Mouse (Mus musculus) left cerebral cortex, postnatal 25 days (tissue): ENCODE results near the gene Ablim1. TPM values are rescaled to one million over a fixed set of nuclear protein-coding genes. Genes with fewer than 3 reads are reported as not detected.

Experiments used
- DNase-seq, 2 experiments: peaks; one replicate each; pipeline ENCODE4 v3.0.0; 2022; ENCODE audit warnings: low spot score in 2 of 2, mixed read lengths in 1 of 2
- intact Hi-C: fragments of 180-260 bp; cut with DNase I; formaldehyde crosslinking; loops from one replicate; pipeline ENCODE4 v1.15.1; 2025
- total RNA-seq, 2 experiments: library from RNA; stranded (reverse); gene quantifications; 2 replicates each; pipeline ENCODE4 v1.2.3; 2021

The Ablim1 gene
- total RNA-seq, 2 experiments from 2014 or later = 106 to 113 TPM

DNA sequence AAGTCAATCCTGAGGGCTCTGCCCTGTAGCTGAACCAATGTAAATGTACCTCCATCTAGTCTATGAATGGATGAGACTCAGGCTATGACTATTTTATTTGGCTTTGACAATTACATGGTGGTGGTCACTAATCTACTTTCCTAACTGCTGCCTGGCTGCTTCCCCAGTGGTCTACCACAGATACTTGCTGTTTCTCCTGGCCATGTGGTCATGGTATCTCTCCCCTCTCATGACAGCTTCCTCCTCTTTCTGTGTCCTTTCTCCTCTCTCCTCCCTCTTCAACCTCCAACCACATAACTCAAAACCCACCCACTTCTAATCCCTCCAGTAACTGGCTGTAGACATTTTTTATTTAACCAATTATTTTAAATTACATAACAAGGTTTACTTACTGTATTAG is 34.4 kb upstream of the Ablim1 start:
- no peak for DNase-seq
- intact Hi-C loops = no loop called here

DNA sequence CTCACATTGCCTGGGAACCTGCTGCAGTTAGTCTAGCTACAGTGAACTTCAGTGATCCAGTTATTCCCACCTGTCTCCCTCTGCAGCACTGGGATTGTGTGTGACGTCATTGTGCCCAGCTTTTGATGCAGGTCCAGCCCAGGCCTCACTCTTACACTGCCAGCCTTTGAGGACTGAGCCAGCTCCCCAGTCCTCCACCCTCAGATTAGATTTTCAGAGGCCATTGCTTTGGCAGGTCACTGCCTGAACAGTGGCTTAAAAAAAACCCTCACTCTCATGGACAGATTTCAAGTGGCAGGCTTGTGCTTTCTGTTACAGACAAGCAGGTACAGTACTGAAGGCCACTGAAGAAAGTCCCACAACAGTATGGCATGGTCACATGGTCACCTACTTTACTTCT is 30.0 kb upstream of the Ablim1 start:
- intact Hi-C loops = no loop called here
- no peak for DNase-seq

DNA sequence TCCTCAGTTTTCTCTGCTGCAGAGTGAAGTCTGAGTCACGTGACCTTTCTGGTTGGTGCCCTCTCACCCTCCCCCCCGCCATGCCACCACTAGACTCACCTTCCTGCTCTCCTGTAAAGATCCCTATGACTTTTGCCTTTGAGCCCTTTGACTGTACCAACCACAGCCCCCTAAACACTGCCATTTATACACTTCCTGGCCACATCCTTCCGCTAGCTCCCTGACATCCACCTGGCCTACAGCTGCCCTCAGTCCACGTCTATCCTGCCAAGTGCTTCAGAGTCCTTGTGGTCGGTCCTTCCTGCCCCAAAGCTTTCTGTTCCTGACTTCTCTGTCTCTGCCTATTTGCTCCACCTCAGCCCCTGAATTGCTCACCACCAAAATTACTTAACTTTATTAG is 29.1 kb upstream of the Ablim1 start:
- intact Hi-C loops = no loop called here
- DNase-seq = no peak

DNA sequence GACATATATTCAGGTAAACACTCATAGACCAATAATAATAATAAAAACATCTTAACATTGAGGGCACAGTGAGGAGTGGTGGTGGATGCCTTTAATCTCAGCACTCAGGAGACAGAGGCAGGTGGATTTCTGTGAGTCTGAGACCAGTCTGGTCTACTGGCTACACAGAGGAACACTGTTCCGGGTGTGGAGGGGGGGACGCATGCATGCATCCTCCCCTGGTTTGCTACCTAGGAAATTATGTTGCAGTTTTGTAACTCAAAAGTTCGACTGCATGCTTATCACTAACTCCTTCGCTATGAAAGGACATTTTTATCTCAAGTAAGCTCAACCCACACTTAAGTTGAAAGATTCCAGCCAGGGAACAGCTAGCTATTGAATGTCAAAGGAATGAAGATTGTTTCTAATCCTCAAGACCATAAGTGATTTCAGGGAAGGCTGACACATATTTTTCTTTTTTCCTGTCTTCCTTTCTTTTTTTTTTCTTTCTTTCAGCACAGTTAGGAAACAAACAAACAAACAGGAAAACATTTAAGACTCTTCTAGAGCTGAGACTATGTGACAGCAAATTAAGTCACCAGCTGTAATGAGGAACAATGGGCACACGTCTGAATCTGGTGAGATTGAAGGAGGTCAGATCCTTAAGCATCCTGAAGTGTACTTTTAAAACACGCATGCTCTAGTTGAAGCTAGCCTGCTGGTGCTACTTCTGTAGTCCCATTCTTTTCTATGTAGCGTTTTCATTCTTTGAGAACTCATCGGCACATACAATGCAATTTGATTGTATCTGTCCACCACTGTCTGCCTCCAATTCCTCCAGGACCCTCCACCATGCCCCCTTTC is 26.4 kb upstream of the Ablim1 start:
- intact Hi-C loops = no loop called here
- no peak for DNase-seq

DNA sequence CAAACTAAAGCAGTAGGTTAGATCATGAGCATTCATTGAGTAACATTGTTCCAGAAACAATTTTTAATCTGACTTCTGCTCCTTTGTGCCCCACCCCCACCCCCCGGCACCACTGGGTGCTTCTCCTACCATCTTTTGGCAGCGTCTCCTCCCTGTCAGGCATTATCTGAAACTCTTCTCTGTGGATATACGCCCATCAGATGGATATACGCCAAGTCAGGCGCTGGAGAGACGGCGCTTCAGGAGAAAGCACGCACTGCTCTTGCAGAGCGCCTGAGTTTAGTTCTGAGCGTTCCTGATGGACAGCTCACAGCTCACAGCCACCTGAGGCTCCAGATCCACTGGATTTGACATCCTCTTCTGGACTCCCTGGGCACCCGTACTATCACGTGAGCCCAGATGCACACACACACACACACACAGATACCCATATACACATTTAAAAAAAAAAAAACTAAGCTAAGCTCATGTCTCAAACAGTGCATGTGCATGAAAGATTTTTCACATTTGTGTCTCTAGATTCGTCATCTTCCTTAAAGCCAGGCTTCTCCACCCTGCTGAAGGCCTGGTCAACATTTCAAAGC is 24.7 kb upstream of the Ablim1 start:
- intact Hi-C loops = no loop called here
- DNase-seq = peak in 1 of 2 experiments; percentile 42

DNA sequence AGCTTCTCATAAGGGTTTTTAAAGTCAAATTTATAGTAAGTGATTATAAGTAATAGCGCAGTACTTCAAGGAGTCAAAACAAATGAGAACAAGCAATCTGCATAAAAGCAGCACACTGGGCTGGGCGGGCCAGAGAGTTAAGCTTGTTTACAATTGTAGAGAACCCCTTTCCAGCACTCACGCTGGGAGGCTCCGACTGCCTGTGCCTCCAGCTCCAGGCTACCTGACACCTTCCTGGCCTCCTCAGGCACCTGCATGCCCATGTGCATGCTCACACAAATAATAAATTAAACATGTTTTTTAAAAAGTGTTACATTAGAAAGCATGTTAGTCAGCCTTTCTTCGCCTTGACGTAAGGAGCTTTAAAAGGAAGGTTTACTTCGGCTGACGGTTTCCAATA is 20.4 kb upstream of the Ablim1 start:
- intact Hi-C loops = no loop called here

DNA sequence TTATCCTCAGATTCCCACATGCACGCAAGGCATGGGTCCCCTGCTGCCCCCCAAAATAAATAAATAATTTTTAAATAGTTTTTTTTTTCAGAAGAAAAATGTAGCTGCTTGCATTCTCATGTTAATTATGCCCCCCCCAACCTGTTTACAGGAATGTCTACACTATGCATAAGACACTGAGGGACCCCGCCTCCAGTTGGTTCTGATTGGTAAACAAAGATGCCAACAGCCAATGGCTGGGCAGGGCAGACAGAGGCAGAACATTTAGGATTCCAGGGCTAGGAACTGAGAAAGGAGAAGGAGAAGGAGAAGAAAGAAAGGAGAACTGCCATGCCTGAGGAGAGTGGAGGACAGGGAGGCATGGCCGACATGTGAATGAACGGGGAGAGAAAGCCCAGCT is 18.6 kb upstream of the Ablim1 start:
- DNase-seq = no peak
- intact Hi-C loops = loop anchor here (5.0 kb wide), 1 partner anchor 411 kb away; no protein-coding TSS in a partner anchor

More for the DNA sequence above, 20.4 kb upstream of the Ablim1 start:
- DNase-seq = no peak

DNA sequence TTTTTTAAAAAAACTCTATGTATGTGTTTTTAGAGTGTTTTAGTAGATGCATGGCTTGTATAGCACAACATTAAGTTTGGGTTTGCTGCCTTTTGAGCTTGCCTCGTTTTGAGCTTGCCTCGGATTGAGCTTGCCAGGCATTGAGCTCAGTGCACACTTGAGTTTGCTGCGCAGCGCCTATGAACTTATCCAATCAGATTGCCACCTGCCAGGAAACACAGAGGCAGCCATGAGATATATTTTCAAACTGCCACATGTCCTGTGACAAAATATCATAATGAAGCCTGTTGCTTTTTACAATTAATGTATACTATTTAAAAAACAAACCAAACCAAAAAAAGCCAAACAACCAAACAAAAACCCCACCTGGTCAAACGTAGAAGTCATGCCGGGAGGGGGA is 16.5 kb upstream of the Ablim1 start:
- no peak for DNase-seq
- intact Hi-C loops = loop anchor here (5.0 kb wide), 1 partner anchor 409 kb away; no protein-coding TSS in a partner anchor

DNA sequence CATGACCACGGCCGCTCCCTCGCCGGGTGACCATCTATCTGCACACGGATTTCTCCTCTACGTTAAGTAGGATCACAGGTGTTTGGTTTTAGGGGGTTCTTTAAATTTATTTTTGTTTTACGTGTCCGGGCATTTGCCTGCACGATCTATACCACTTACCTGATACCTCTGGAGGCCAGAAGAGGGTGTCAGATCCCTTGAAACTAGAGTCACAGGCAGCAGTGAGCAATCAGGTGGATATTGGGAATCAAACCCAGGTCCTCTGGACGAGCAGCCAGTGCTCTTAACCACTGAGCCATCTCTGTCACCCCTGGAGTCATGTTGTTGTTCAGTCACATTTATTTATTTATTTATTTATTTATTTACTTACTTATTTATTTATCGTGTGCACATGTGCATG is 15.6 kb upstream of the Ablim1 start:
- intact Hi-C loops = loop anchor here (5.0 kb wide), 1 partner anchor 408 kb away; no protein-coding TSS in a partner anchor
- no peak for DNase-seq

DNA sequence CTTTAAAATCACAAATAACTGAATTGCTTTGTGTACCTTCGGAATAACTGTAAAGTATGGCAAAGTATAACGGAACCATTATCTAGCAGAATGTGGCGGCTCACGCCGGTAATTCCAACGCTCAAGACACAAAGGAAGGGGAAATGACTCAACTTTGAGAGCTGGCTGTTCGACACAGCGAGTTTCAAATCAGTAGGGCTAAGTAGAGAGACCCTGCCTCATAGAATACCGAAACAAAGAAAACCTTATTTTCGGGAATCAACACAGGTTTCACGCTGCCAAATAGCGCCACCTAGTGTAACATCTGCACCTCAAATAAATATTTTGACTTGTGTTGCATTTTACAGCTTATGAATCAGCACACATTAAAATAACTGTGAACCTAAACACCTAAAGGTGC is 14.1 kb upstream of the Ablim1 start:
- intact Hi-C loops = loop anchor here (1.0 to 2.0 kb wide), 3 partner anchors 167 to 262 kb away; no protein-coding TSS in a partner anchor
- peak; percentile 52 to 56 for DNase-seq

DNA sequence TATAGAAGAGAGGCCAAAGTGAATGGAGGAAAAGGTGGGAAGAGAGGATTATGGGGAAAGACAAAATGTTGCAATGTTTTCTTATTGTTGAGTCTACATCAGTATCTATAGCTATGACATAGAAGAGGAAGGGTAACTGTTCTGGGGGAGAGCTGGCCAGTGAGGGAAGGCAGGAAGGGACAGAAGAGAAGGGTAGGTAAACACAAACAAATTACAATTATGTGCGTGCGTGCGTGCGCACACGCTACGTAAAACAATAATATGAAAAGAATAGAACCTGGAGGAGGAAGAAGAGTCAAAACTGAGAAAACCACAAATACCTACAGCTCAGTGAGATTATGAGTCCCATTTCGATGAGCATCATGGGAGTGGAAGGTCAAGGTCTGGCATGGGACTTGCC is 13.6 kb upstream of the Ablim1 start:
- no peak for DNase-seq
- intact Hi-C loops = loop anchor here (2.0 kb wide), 2 partner anchors 189 to 261 kb away; no protein-coding TSS in a partner anchor

DNA sequence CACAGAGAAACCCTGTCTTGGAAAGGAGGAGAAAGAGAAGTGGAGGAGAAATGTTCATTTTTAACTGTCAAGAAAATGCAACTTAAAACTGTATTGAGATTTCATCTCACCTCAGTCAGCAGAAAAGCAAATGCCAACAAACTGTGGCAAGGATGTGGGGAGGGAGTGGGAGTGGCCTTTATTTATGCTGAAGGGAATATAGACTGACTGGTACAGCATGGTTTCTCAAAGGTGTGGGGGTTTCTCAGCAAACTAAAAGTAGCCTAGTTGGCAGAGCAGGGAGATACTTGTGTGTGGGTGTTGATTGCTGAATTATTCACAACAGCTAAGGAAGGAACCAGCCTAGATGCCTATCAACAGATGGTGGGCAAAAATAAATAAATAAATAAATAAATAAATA is 13.0 kb upstream of the Ablim1 start:
- peak in 1 of 2 experiments; percentile 64 for DNase-seq
- intact Hi-C loops = loop anchor here (2.0 kb wide), 2 partner anchors 189 to 261 kb away; no protein-coding TSS in a partner anchor

DNA sequence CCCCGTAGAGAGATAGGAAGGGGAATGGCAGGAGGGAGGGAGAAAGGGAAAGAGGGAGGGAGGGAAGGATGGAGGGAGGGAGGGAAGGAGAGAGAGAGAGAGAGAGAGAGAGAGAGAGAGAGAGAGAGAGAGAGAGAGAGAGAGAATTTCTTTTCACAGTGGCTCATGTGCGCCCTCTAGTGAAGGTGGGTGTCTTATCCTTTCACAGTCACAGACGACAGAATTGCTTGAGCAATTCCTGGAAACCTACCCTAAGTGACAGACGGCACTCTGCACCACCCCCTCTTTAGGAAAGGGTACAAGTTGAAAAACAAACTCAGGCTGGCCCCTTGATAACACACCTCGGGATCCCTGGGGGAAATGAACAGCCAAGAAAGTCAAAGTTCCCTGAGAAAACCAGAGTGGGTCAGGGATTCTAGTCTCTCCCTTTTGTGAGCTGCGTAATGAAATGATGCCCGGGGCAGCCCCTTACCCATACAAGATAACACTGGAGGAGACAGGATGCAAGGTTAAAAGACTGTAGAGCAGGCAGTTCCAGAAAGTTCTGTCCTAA is 11.1 kb upstream of the Ablim1 start:
- peak; percentile 69 to 74 for DNase-seq
- intact Hi-C loops = loop anchor here (1.0 kb wide), 1 partner anchor 165 kb away; no protein-coding TSS in a partner anchor

DNA sequence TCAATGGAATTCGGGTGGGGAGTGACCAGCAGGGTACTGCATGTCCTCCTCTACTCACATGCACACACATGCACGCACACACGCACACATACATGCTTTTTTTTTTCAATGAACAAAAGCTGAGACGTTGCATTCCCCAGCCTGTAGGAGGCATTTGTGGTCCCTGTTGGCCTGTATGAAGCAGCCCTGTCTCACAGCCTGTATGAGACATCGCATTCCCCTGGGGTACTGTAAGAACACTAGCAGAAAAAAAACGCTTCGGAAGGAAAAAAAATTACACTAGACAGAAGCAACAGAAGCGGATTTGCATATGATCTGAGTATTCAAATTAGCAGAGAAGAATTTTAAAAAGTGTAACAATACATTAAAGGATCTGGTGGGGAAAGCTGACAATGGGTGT is 8.4 kb upstream of the Ablim1 start:
- intact Hi-C loops = no loop called here
- no peak for DNase-seq

DNA sequence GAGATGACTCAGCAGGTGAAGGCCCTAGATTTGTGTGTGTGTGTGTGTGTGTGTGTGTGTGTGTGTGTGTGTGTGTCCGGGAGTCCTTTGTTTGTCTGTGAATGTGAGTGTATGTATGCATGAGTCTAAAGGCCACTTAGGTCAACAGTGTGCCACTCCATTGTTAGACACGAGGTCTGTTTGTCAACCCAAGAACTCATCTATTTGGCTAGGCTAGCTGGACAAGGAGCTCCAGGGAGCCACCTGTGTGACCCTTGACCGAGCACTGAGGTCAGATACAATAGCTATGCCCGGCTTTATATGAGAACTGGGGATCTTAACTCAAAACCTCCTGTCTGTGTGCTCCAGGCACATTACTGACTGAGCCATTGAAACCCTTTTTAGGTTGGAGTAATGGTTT is 7.8 kb upstream of the Ablim1 start:
- intact Hi-C loops = no loop called here
- no peak for DNase-seq

DNA sequence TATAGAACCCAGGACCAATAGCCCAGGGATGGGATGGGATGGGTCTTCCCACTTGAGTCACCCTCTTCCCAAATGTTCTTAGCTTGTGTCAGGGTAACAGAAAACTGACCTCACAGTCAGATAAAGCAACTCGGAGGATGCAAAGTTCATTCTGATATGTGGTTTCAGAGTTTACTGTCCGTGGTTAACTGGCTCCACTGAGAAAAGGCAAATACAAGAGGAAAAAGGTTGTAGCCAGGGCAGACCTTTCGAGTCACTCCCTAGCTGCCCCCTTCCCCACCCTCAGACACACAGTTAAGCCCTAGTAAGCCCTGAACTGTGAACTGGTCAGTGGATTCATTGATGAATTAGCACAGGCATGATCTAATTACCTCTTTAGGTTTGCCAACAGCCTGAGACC is 7.1 kb upstream of the Ablim1 start:
- intact Hi-C loops = no loop called here

DNA sequence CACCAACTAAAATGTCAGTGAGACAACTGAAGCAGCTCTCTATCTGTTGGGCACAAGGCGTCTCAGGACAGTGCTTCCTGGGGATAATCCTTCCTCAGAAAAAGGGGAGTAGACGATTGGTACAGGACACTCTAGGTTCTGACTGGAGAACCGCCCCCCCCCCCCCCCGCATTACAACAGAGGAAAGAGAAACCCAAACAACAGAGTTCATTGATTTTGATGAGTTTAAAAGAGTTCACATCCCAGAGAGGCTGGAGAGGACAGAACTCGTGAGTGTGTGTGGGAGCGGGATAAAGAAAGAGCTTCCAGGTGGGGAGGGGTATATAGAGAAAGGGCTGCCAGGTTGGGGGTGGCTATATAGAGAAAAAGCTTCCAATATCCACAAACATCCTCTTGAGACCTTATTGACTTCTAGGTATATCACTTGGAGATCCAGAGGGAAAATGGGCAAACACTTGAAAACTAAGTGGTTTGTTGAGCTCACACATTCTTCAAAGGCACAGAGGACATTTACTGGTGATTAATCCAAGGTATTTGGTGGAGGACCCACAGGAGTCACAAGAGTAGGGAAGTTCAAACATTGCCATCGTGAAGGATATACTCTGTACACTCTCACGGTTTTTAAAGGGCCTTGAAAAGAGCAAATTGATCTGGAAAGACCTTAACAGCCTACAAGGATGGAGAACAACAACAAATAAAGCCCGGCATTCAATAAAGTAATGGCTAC is 6.1 kb upstream of the Ablim1 start:
- no peak for DNase-seq
- intact Hi-C loops = no loop called here

More for the DNA sequence above, 7.1 kb upstream of the Ablim1 start:
- no peak for DNase-seq

DNA sequence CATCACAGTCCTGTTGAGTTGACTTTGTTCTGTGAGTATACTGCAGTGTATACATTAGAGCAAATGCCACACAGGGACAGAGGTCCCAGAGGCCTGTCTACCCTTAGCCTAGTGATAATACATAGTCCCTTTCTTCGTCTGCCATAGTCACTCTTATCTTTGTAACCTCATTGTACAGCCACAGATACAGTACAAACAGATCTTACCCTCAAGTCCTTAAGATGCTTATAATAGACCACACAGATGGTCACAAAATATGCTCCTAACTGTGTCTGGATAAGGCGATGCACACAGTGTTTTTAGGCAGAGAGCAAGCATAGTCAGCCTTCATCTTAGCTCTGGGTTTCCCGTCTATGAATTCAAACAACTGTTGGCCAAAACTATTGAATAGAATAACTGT is 1.9 kb upstream of the Ablim1 start:
- intact Hi-C loops = no loop called here
- DNase-seq = no peak

DNA sequence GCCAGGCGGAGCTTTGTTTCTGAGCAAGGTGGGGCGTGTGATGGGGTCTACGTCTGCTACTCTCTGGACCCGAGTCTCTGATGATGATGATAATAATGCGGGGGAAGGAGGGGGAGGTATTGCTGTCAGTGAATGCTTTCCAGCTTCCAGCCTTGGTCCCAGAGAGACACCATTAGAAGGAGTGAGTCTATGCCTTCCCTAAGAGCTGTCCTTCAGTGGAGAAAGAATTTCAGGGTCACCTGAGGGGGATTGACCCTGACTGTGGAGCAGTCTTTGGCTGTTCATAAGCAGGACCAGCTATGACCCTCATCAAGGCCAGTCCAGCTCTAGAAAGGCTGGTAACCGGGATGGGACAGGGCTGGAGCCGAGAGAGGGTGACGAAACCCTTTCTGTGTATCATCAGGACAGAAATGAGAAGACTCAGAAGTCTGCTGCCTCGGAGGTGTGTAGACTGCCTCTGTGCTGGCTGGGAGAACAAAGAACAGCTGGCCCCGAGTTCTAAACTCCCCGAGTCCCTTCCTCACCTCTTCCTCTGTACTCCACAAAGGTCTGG is 370 bp upstream of the Ablim1 start:
- peak in 1 of 2 experiments; percentile 25 for DNase-seq
- intact Hi-C loops = loop anchor here (2.0 kb wide), 1 partner anchor 40 kb away; no protein-coding TSS in a partner anchor
